Mouse (Mus musculus) limb, embryonic 10.5 days (tissue): Measurements from ENCODE around the gene Map4. TPM values are rescaled to one million over a fixed set of nuclear protein-coding genes. Genes with fewer than 3 reads are reported as not detected.

ENCODE experiments used
- DNase-seq: peaks from one replicate; pipeline ENCODE4 v3.0.0-alpha.2; 2017; ENCODE audit warnings: low spot score
- H3K27ac ChIP-seq: fragments of 300-500 bp; sonication (generic); 2 replicates; pipeline ENCODE4 v1.5.1; 2016; ENCODE audit warnings: mild to moderate bottlenecking
- H3K27me3 ChIP-seq: fragments of 300-500 bp; sonication (generic); 2 replicates; pipeline ENCODE4 v1.6.1; 2016; ENCODE audit warnings: low read depth, mild to moderate bottlenecking; ENCODE audit not compliant: poor library complexity, severe bottlenecking
- H3K36me3 ChIP-seq: fragments of 300-500 bp; sonication (generic); 2 replicates; pipeline ENCODE4 v1.6.1; 2016; ENCODE audit warnings: mild to moderate bottlenecking, moderate library complexity
- H3K4me1 ChIP-seq: fragments of 300-500 bp; sonication (generic); 2 replicates; pipeline ENCODE4 v1.6.1; 2016
- H3K4me3 ChIP-seq: fragments of 300-500 bp; sonication (generic); 2 replicates; pipeline ENCODE4 v1.5.1; 2016; ENCODE audit warnings: mild to moderate bottlenecking, moderate library complexity
- H3K9me3 ChIP-seq: fragments of 300-500 bp; sonication (generic); replicated peaks from 2 replicates; pipeline ENCODE4 v1.6.1; 2016; ENCODE audit warnings: mild to moderate bottlenecking
- WGBS: fragments of 180-500 bp; shearing (Covaris S2); methylation state at CpG from one replicate; pipeline ENCODE4 v1.1.7; 2016; 5-methylcytosine and 5-hydroxymethylcytosine counted together
- polyA plus RNA-seq: library from polyadenylated mRNA; unstranded; fragments of >200 nt; fragmentation: Nextera tagmentation; extraction: Ambion mirVana; gene quantifications from 2 replicates; pipeline ENCODE4 v1.2.1, GENCODE M21; 2016

Gene Map4
- polyA plus RNA-seq, result 37.3 and 43.9 TPM in 2 replicates

DNA sequence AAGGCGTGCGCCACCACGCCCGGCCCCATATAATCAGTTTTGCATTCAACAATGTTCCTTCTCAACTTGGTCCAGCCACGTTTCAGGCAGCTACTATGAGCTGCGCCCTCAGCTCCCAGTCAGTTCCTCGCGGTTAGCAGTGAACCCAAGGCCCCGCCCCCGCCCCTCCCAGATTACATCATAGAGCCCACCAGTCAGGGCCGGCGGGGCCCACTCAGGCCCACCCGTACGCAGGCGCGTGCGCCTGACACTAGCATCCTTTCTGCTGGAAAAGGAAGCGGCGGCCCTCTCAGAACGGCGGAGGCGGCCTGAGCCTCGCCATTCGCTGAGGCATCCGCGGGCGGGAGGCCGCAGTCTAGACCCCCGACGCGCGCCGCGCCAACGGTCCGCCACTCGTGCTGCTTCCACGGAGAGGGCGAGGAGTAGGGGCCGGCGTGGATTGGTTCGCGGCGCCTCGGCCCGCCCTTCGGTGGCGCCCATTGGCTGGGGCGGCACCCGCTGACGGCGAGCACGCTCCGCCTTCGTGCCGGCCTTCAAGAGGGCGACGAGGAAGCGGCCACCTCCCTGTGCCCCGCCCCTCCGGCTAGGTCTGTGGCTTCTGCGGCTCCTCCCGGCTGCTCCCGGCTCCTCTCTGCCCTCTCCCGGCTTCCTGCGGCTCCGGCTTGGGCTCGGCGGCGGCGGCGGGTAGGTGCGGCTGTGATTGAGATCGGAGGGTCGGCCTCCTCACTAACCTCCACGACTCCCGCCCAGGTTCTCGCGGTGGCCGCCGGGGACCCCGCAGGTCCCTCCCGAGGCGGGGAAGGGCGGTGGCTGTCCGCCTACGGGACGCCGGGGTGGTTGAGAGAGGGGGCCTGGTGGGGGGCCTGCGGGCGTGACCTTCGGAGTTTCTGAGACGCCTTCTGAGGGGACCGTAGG is at the start of gene Map4:
Gene Map4, plus strand, starts transcription at position 204 of the 915 bp plus-strand sequence.
- peak; percentile 95 for DNase-seq
- WGBS, result under 1% methylated on average over 94 of the region's 94 CpGs
- H3K27ac ChIP-seq, result peak within 1 kb of the TSS; percentile 92

DNA sequence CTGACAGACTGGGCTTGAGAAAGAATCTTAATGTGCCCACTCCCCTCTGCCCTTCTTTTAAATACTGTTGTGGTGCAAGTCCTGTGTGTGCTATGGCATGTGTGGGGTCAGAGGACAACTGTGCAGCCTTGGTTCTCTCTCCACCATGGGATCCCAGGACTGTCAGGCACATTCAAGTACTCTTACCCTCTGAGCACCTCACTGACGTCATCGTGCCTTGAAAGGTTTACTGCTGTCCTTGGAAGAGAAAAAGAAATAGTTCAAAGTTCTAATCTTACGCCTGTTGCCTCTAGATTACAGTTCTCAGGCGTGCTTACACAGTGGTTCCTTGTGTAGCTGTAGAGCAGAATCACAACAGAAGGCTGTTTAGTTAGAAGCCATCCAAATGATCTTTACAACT is 45.0 kb upstream of the Map4 start:
- H3K27ac ChIP-seq, result no peak overlapping the region
- H3K9me3 ChIP-seq, result no peaks in the 10 kb centered on the region
- WGBS, result 85% methylated on average over 4 of the region's 4 CpGs
- H3K27me3 ChIP-seq, result no peaks in the 10 kb centered on the region
- no peak for DNase-seq
- no peaks in the 10 kb centered on the region for H3K4me1 ChIP-seq
- peaks cover 100% of the 10 kb centered on the region for H3K36me3 ChIP-seq
- no peak overlapping the region for H3K4me3 ChIP-seq

More for the DNA sequence above, at the start of gene Map4:
- H3K4me1 ChIP-seq, result peaks cover 16% of the 10 kb centered on the region
- H3K9me3 ChIP-seq, result no peaks in the 10 kb centered on the region
- H3K36me3 ChIP-seq, result no peaks in the 10 kb centered on the region
- no peaks in the 10 kb centered on the region for H3K27me3 ChIP-seq
- peak within 1 kb of the TSS; percentile 90 for H3K4me3 ChIP-seq

DNA sequence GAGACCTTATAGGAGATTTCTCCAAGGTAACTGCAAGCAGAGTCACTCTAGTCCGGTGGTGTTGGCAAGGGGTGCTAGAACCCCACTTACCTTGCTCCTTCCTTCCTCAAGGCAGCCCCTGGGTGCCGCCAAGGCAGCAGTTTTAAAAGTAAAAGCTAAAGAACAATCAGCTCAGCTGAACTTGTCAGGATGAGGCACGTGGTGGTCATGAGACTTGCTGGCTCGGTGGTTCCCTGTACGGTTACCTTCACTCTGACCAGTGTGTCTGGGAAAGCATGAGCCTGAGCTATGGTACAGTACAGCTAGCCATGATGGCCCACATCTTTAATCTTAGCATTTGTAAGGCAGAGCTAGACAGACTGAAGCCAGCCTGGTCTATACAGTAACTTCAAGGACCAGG is 43.9 kb upstream of the Map4 start:
- no peaks in the 10 kb centered on the region for H3K9me3 ChIP-seq
- no peaks in the 10 kb centered on the region for H3K27me3 ChIP-seq
- DNase-seq, result no peak
- H3K4me1 ChIP-seq, result no peaks in the 10 kb centered on the region
- H3K4me3 ChIP-seq, result no peak overlapping the region
- WGBS, result 90% methylated on average over 5 of the region's 5 CpGs
- peaks cover 100% of the 10 kb centered on the region for H3K36me3 ChIP-seq
- H3K27ac ChIP-seq, result no peak overlapping the region

DNA sequence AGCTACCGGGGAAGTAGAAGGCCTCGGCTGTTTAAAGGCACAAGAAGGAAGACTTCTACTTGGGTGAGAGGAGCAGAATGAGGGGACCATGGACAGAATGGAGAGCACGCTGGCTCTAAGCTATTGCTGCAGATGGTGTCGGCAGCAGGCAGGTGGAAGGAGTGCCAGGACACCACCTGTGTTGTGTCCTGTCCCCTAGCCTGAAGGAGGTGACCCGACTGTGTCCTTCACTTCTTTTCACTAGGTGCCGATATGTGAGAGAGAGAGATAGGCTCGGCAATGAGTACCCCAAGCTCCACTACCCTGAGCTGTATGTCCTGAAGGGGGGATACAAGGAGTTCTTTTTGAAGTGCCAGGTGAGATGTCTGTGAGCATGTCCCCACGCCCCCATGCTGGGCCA is 39.8 kb upstream of the Map4 start:
- Histone ChIP-seq H3K9me3 (no peaks in the 10 kb centered on the region), H3K4me3 (no peak overlapping the region), H3K36me3 (peaks cover 97% of the 10 kb centered on the region), H3K4me1 (peaks cover 8% of the 10 kb centered on the region), H3K27me3 (no peaks in the 10 kb centered on the region), H3K27ac (no peak overlapping the region)
- 94% methylated on average over 8 of the region's 8 CpGs for WGBS
- DNase-seq, result no peak

DNA sequence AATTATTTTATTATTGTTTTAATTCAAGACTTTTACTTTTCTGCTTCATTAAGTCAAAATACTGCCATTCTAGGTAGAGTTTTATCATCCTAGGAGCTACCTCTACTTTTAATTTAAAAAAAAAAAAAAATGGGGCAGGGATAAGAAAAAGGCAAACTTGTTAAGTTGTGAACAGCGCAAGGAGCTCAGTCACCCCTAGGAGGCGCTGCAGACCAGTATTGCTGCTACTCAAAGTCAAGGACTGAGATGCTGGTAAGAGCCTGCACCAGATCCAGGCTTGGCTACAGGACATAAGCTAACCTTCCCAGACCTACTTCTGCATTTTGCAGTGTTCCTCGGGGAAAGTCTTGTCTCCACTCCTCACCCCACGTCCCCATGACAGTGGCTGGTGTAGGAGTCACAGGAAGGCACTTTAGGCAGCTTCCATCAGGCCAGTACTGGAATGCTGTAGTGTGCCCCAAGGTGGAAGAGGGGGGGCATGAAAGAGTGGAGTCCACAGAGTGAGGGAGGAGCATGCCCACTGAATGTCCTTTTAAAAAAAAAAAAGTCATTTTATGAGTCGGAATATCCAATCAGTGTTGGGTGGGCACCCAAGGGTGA is 38.5 kb upstream of the Map4 start:
- H3K4me1 ChIP-seq, result peaks cover 8% of the 10 kb centered on the region
- H3K9me3 ChIP-seq, result no peaks in the 10 kb centered on the region
- 71% methylated on average over 5 of the region's 5 CpGs for WGBS
- H3K36me3 ChIP-seq, result peaks cover 89% of the 10 kb centered on the region
- peak; percentile 80 for DNase-seq
- H3K27me3 ChIP-seq, result no peaks in the 10 kb centered on the region
- no peak overlapping the region for H3K27ac ChIP-seq
- no peak overlapping the region for H3K4me3 ChIP-seq

DNA sequence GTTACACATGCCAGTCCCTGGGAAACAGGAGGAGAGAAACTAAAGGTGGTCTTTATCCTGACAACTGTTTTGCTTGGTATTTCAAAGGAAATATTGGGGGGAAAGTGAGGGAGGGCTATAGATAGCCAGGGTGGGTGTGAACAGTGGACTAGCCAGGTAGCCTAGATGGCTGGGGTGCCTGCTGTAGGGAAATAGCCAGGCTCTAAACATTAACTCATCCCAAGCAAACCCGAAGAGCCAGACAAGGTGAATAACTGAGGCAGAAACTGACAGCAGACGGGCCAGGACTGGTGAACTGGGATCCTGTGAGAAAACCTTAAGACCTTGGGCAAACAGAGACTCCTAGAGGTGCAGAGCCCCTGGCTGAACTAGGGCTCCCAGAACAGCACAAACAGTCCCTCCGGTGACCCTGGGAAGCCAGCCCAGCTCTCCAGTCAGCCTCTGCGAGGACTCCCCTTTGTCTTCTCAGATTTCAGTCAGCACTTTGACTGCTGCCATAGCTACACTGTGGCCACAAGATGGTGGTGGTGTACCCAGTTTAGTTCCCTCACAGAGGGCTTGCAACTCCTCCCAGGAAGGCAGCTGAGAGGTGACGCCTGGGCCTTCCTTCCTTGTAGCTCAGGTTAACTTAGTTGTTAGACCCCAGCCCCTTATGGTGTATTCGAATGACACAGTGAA is 36.7 kb upstream of the Map4 start:
- peak overlapping the region; percentile 86 for H3K27ac ChIP-seq
- no peaks in the 10 kb centered on the region for H3K9me3 ChIP-seq
- DNase-seq, result peak; percentile 80
- no peak overlapping the region for H3K4me3 ChIP-seq
- H3K4me1 ChIP-seq, result peaks cover 11% of the 10 kb centered on the region
- H3K27me3 ChIP-seq, result no peaks in the 10 kb centered on the region
- peaks cover 71% of the 10 kb centered on the region for H3K36me3 ChIP-seq
- WGBS, result 34% methylated on average over 6 of the region's 6 CpGs

DNA sequence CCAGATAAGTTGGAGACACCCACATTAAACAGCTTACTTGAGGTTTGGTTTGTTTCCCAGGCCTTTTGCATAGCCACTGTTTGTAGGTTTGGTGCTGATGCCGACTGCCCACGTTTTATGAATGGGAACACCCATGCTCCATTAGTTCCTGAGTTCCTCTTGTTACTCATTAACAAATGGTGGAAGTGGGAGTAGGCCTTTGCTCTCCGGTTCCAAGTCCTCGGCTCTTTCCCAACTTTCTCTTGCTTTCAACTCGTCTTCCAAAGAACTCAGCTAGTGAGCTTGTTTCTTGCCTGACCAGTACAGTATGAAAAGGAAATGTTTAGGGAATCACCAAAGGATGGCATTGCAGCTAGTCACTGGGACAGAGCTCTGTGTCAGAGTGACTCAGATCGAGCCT is 35.7 kb upstream of the Map4 start:
- H3K36me3 ChIP-seq, result peaks cover 61% of the 10 kb centered on the region
- no peak for DNase-seq
- H3K9me3 ChIP-seq, result no peaks in the 10 kb centered on the region
- H3K4me1 ChIP-seq, result peaks cover 14% of the 10 kb centered on the region
- WGBS, result 90% methylated on average over 6 of the region's 6 CpGs
- no peak overlapping the region for H3K4me3 ChIP-seq
- H3K27ac ChIP-seq, result no peak overlapping the region
- no peaks in the 10 kb centered on the region for H3K27me3 ChIP-seq

DNA sequence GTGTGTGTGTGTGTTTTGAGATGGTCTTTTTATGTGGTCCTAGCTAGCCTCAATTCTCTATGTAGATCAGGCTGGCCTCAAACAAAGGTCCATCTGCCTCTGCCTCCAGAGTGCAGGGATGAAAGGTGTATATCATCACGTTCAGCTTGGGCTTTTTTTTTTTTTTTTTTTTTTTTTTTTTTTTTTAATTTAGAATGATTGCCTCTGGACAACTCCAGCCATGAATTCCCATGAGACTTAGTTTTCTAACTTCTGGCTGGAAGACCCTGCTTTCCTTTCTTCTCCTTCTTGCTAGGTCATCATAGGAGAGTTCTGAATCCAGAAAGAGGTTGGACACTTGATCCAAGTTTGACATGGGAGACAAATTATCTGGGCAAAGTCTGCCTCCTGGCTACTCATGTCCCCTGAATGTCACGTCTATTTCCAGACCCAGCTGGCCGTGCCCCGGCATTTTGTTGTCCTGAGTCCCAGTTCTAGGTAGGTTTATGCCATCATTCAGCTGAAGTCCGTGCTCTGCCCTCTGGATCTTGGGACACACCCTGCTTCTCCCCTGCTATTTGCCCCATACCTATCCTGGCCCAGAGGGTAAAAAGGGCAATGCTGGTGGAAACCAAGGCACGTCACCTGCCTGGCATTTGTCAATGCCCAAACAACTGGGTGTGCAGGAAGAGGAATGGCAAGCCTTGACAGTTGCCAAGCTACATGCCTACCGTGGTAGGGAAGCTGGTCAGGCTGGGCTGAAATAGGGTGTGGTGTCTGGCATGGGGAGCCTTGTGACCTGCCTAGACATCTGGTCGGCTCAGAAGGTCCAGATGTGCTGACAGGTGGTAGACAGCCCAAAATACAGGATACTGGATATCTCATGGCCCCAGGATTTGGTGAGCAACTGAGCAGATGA is 34.8 kb upstream of the Map4 start:
- Histone ChIP-seq H3K36me3 (peaks cover 52% of the 10 kb centered on the region), H3K27ac (no peak overlapping the region)
- 90% methylated on average over 8 of the region's 8 CpGs for WGBS

DNA sequence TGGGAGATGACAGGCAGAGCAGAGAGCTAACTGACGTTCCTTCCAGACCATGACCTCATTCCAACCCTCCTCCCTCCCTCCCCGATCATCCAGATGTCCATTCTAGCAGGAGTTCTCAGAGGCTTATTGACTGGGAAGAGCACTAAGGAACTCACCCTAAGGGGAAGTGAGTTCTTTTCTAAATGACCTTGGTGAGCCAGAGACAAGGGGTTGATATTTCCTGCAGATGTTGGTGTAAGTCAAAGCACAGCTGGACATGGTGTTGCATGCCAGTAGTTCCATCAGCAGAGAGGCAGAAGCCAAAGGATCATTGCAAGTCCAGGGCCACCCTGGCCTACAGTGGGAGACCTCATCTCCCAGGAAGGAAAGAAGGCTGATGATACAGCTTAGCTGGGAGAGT is 33.2 kb upstream of the Map4 start:
- no peak for DNase-seq
- H3K4me3 ChIP-seq, result no peak overlapping the region
- no peaks in the 10 kb centered on the region for H3K9me3 ChIP-seq
- H3K36me3 ChIP-seq, result peaks cover 37% of the 10 kb centered on the region
- WGBS, result 43% methylated on average over 2 of the region's 2 CpGs
- no peak overlapping the region for H3K27ac ChIP-seq
- H3K27me3 ChIP-seq, result no peaks in the 10 kb centered on the region
- H3K4me1 ChIP-seq, result peaks cover 14% of the 10 kb centered on the region

More for the DNA sequence above, 34.8 kb upstream of the Map4 start:
- Histone ChIP-seq H3K27me3 (no peaks in the 10 kb centered on the region), H3K4me1 (peaks cover 14% of the 10 kb centered on the region), H3K9me3 (no peaks in the 10 kb centered on the region), H3K4me3 (no peak overlapping the region)
- DNase-seq, result no peak

DNA sequence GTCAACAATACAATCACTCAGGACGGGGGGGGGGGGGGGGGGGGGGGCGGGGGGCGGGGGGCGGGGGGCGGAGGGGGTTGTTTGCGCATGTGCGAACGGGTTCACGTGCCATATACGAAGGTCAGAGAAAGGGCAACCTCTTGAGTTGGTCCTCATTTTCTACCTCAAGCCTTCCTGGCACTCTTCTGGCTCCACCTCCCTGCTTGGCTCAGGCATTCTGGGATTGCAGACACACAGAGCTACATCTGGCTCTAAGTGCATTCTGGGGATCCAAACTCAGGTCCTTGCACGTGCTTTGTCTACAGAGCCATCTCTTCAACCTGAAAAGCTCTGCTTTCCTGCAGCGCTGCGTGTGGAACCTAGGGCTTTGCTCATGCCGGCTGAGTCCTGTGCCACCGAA is 31.9 kb upstream of the Map4 start:
- no peaks in the 10 kb centered on the region for H3K9me3 ChIP-seq
- H3K4me3 ChIP-seq, result no peak overlapping the region
- 0 out of 2 replicates have a peak overlapping the region, but pooled peaks have one; percentile 53 for H3K27ac ChIP-seq
- 70% methylated on average over 10 of the region's 15 CpGs for WGBS
- peaks cover 23% of the 10 kb centered on the region for H3K36me3 ChIP-seq
- H3K4me1 ChIP-seq, result peaks cover 9% of the 10 kb centered on the region
- no peak for DNase-seq
- no peaks in the 10 kb centered on the region for H3K27me3 ChIP-seq

DNA sequence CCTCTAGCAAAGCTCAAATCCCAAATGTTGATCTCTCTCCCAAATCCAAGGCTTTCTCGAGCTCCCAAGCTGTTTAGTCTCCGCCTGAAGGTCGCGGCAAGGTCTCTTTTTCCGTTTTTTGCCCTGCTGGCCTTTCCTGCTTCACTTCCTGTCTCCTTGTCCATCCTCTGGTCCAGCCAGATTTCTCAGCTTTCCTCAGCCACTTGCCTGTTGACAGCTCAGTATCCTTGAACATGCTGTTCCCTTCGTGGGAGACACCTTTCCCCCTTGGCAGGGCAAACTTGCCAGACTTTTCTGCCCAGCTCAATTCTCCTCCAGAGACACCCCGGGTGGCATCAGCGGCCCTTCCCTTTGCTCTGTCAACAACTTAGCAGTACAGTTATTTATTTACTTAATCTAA is 31.5 kb upstream of the Map4 start:
- no peaks in the 10 kb centered on the region for H3K9me3 ChIP-seq
- peaks cover 19% of the 10 kb centered on the region for H3K36me3 ChIP-seq
- 73% methylated on average over 8 of the region's 8 CpGs for WGBS
- H3K4me3 ChIP-seq, result no peak overlapping the region
- no peak for DNase-seq
- peaks cover 6% of the 10 kb centered on the region; the same call in 1 of the 2 replicates for H3K4me1 ChIP-seq
- H3K27ac ChIP-seq, result 0 out of 2 replicates have a peak overlapping the region, but pooled peaks have one; percentile 53
- no peaks in the 10 kb centered on the region for H3K27me3 ChIP-seq

DNA sequence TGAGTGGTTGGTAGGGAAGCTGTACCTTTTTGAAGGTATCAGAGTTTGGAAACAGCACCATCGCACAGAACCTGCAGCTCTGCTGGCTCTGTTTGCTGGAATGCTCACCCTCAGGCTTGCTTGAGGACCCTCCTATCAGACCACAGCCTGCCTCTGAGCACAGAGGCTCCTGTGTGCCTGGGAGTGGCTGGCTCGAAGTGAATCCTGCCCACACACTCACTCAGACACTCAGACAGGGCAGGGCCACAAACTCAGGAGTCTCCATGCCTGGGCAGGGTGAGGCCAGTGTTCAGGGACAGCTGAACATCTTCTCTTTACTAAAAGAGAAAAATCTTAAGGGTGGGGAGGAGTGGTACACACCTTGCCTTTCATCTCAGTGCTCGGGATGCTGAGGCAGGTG is 30.7 kb upstream of the Map4 start:
- Histone ChIP-seq H3K27ac (no peak overlapping the region), H3K27me3 (no peaks in the 10 kb centered on the region), H3K36me3 (peaks cover 12% of the 10 kb centered on the region), H3K4me3 (no peak overlapping the region), H3K4me1 (peaks cover 6% of the 10 kb centered on the region; the same call in 1 of the 2 replicates), H3K9me3 (no peaks in the 10 kb centered on the region)
- DNase-seq, result no peak
- WGBS, result 89% methylated on average over 3 of the region's 3 CpGs
